Mouse (Mus musculus) limb, embryonic 11.5 days (tissue): ENCODE measurements at regions not wholly inside any gene's neighbourhood (a gene's known extent, or its start where the extent isn't known, plus 50 kb on each side); places are given as distances from the start of the nearest gene placed in this dataset.

Experiments used
- ATAC-seq: fragments of 200-750 bp; cut with Nextera tagmentation; 2 replicates; pipeline ENCODE4 v1.8.0; 2017; ENCODE audit warnings: low read depth; ENCODE audit not compliant: insufficient number of reproducible peaks, low FRiP score, low TSS enrichment
- DNase-seq: peaks from one replicate; pipeline ENCODE4 v3.0.0-alpha.2; 2015; ENCODE audit warnings: low spot score
- H3K27ac ChIP-seq: fragments of 300-500 bp; sonication (generic); replicated peaks from 2 replicates; pipeline ENCODE4 v1.5.1; 2014; ENCODE audit warnings: low read depth, mild to moderate bottlenecking, low read length
- H3K27me3 ChIP-seq: fragments of 300-500 bp; sonication (generic); 2 replicates; pipeline ENCODE4 v1.6.1; 2014; ENCODE audit warnings: mild to moderate bottlenecking, low read length, mixed read lengths; ENCODE audit not compliant: control insufficient read depth, insufficient read depth
- H3K36me3 ChIP-seq: fragments of 300-500 bp; sonication (generic); 2 replicates; pipeline ENCODE4 v1.6.1; 2014; ENCODE audit warnings: mild to moderate bottlenecking, low read length, moderate library complexity, mixed read lengths; ENCODE audit not compliant: control insufficient read depth, insufficient read depth
- H3K4me1 ChIP-seq: fragments of 300-500 bp; sonication (generic); 2 replicates; pipeline ENCODE4 v1.6.1; 2014; ENCODE audit warnings: low read length, mixed read lengths; ENCODE audit not compliant: control insufficient read depth, insufficient read depth
- H3K4me2 ChIP-seq: fragments of 300-500 bp; sonication (generic); 2 replicates; pipeline ENCODE4 v1.6.1; 2014; ENCODE audit warnings: low read depth, mild to moderate bottlenecking, moderate library complexity; ENCODE audit not compliant: severe bottlenecking
- H3K4me3 ChIP-seq: fragments of 300-500 bp; sonication (generic); 2 replicates; pipeline ENCODE4 v1.5.1; 2014; ENCODE audit warnings: low read depth, low read length
- H3K9ac ChIP-seq: fragments of 300-500 bp; sonication (generic); 2 replicates; pipeline ENCODE4 v1.6.1; 2014; ENCODE audit warnings: mild to moderate bottlenecking, low read length
- H3K9me3 ChIP-seq: fragments of 300-500 bp; sonication (generic); 2 replicates; pipeline ENCODE4 v1.6.1; 2016; ENCODE audit warnings: low read length; ENCODE audit not compliant: control insufficient read depth
- WGBS: fragments of 180-500 bp; shearing (Covaris S2); extraction: QIAGEN DNeasy Blood & Tissue Kit; methylation state at CpG from one replicate; pipeline ENCODE4 v1.1.7; 2014; 5-methylcytosine and 5-hydroxymethylcytosine counted together

- no peaks in the 10 kb centered on the region for H3K36me3 ChIP-seq
- H3K4me2 ChIP-seq: no peak overlapping the region
- H3K4me3 ChIP-seq: no peak overlapping the region
- no peaks in the 10 kb centered on the region for H3K9me3 ChIP-seq
- ATAC-seq (no peak), DNase-seq (no peak)
- no peak overlapping the region for H3K27ac ChIP-seq
- 93% methylated on average over 3 of the region's 3 CpGs for WGBS
- no peak overlapping the region for H3K9ac ChIP-seq
- H3K27me3 ChIP-seq: no peaks in the 10 kb centered on the region
- H3K4me1 ChIP-seq: no peaks in the 10 kb centered on the region
These were observed 56.7 kb upstream of the Lmcd1 start for GRCm38 (mm10) chr6:112216868-112217267.

- WGBS: 91% methylated on average over 1 of the region's 1 CpGs
These were observed 55.3 kb upstream of the Lmcd1 start for GRCm38 (mm10) chr6:112218248-112218647.

GRCm38 (mm10) chr6:112219641-112220040 is 53.9 kb upstream of the Lmcd1 start:
- no peak overlapping the region for H3K4me3 ChIP-seq
- no peaks in the 10 kb centered on the region for H3K36me3 ChIP-seq
- H3K27me3 ChIP-seq: no peaks in the 10 kb centered on the region
- no peak overlapping the region for H3K9ac ChIP-seq
- H3K9me3 ChIP-seq: no peaks in the 10 kb centered on the region
- H3K4me1 ChIP-seq: no peaks in the 10 kb centered on the region
- H3K4me2 ChIP-seq: no peak overlapping the region
- ATAC-seq: no peak
- 90% methylated on average over 7 of the region's 7 CpGs for WGBS
- H3K27ac ChIP-seq: no peak overlapping the region
- no peak for DNase-seq

More at GRCm38 (mm10) chr6:112218248-112218647, 55.3 kb upstream of the Lmcd1 start:
- no peaks in the 10 kb centered on the region for H3K36me3 ChIP-seq
- ATAC-seq (no peak), DNase-seq (no peak)
- H3K4me2 ChIP-seq: no peak overlapping the region
- no peak overlapping the region for H3K9ac ChIP-seq
- no peak overlapping the region for H3K4me3 ChIP-seq
- H3K27me3 ChIP-seq: no peaks in the 10 kb centered on the region
- H3K9me3 ChIP-seq: no peaks in the 10 kb centered on the region
- H3K27ac ChIP-seq: no peak overlapping the region
- H3K4me1 ChIP-seq: no peaks in the 10 kb centered on the region

GRCm38 (mm10) chr6:112220149-112220548 is 53.4 kb upstream of the Lmcd1 start:
- WGBS: 83% methylated on average over 3 of the region's 3 CpGs
- ATAC-seq (no peak), DNase-seq (no peak)
- H3K4me2 ChIP-seq: no peak overlapping the region
- H3K36me3 ChIP-seq: no peaks in the 10 kb centered on the region
- no peaks in the 10 kb centered on the region for H3K9me3 ChIP-seq
- no peaks in the 10 kb centered on the region for H3K4me1 ChIP-seq
- H3K27me3 ChIP-seq: no peaks in the 10 kb centered on the region
- H3K27ac ChIP-seq: no peak overlapping the region
- H3K4me3 ChIP-seq: no peak overlapping the region
- no peak overlapping the region for H3K9ac ChIP-seq

GRCm38 (mm10) chr6:112221373-112221772 is 52.2 kb upstream of the Lmcd1 start:
- H3K9ac ChIP-seq: no peak overlapping the region
- H3K4me3 ChIP-seq: no peak overlapping the region
- no peak for DNase-seq
- H3K36me3 ChIP-seq: no peaks in the 10 kb centered on the region
- no peaks in the 10 kb centered on the region for H3K9me3 ChIP-seq
- ATAC-seq: no peak
- H3K27me3 ChIP-seq: no peaks in the 10 kb centered on the region
- no peak overlapping the region for H3K4me2 ChIP-seq
- no peak overlapping the region for H3K27ac ChIP-seq
- H3K4me1 ChIP-seq: no peaks in the 10 kb centered on the region
- 82% methylated on average over 2 of the region's 2 CpGs for WGBS

- 81% methylated on average over 7 of the region's 7 CpGs for WGBS
- DNase-seq: no peak
These were observed 50.2 kb upstream of the Lmcd1 start for GRCm38 (mm10) chr6:112223325-112223724.

More at GRCm38 (mm10) chr6:112223325-112223724, 50.2 kb upstream of the Lmcd1 start:
- ATAC-seq: no peak
- no peaks in the 10 kb centered on the region for H3K36me3 ChIP-seq
- H3K4me1 ChIP-seq: no peaks in the 10 kb centered on the region
- no peaks in the 10 kb centered on the region for H3K27me3 ChIP-seq
- H3K9me3 ChIP-seq: no peaks in the 10 kb centered on the region
- no peak overlapping the region for H3K27ac ChIP-seq
- H3K4me3 ChIP-seq: no peak overlapping the region
- no peak overlapping the region for H3K9ac ChIP-seq
- no peak overlapping the region for H3K4me2 ChIP-seq
